Mouse (Mus musculus) brain, embryonic 18.5 days (tissue): ENCODE data around the gene Mgat2.

Experiments used
- DNase-seq: peaks from one replicate; pipeline ENCODE4 v3.0.0-alpha.2; 2012; ENCODE audit warnings: low read depth, low spot score

Mgat2 gene

DNA sequence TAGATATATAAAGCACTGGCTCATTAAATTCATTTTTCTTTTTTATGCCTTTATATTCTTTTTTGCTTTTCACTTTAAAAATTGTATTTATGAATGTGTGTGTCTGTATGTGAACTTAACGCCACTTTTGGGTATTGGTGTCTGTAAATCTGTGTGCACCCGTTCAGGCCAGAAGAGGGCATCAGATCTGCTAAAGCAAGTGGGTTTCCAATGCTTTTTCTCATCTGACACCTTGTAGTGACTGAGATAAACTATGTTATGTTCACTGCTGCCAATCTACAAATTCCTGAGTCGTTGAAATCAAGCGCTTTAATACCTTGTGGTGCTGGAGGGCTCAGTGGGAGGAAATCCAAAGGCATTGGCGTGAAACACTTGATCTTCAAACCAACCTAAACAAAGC is 27.1 kb downstream of the Mgat2 start:
- DNase-seq = no peak

DNA sequence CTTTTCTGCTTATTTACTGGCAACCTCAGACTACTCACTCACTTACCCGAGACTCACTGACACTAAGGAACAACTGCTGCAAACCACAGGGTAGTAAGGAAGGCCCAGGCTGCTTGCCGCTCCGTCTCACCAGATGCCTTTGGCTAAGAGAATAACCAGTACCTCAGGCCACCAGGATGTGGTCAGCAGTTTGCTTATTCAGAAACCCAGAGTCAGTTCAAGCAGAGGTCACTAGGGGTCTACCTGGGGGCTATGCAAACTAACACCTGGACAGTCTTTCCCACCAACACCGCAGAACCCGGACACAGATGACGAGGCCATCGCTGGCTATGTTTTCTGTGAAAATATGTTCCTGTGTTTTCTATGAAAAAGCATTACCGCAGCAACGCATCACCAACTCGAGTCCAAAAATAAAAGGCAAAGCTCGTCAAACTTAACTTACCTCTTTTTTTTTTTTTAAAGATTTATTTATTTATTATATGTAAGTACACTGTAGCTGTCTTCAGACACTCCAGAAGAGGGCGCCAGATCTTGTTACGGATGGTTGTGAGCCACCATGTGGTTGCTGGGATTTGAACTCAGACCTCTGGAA is 29.3 kb downstream of the Mgat2 start:
- no peak for DNase-seq

DNA sequence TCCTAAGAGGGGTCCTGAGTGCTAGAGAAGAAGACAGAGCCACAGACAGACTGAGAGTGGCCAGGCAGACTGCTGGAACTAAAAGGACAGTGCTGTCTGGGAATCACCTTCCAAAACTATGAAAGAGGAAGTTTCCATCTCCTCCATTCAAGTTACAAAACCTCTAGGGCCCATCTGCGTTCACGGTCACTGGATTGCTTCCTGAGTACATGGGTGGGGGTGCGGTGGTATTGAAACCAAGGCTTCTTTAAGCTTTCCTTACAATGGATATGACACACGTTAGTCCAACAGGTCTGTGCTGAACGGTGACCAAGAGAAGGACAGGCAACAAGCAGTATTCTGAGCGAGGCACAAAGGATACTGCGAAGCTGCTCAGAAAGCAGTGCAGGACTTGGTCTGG is 30.4 kb downstream of the Mgat2 start:
- DNase-seq = no peak

DNA sequence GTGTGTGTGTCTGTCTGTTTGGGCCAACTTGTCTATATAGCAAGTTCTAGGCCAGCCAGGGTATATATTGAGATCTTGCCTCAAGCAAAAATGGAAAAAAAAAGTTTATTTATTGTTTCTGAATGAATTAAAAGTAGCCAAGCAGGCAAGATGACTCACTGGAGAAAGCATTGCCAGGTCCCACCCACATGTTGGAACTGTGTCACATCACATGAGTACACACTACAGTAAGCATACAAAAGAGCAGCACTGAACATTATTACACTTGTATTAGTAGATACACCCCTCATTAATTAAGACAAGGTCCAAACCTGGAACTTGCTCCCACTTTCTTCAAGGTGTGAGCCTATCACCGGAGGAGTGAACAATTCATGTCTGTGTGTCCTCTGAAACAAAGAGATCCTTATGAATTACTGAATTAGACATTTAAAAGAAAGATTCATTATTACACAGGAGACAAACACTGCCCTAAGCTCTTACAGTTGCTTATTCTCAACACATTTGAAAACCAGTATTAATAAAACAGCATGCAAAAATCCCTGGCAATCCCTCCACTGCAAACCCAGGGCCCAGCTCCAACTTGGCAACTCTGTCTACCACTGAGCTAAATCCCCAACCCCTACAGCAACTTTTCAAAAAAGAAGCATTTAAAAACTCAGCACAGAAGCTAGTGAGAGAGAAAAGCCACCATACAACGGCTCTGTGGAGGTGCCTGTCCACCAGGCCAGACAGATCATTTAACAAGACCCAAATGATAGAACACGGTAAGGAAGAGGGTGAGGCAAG is 31.2 kb downstream of the Mgat2 start:
- DNase-seq = no peak

DNA sequence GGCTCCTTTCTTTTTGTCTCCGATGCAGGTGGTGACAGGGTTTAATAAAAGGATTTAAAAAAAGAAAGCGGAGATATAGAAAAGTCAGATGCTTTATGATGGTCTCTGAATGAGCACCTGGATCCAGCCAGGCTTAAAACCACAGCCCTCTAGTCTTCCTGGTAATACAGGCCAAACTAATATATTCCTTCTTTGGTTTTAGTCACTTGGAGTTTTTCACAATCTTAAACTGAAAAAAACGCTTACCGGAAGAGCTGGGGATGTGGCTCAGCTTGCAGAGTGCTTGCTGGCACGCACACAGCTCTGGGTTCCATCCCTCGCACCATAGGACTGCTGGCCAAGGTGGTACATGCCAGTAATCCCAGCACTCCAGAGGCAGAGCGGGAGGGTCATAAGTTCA is 32.6 kb downstream of the Mgat2 start:
- no peak for DNase-seq

DNA sequence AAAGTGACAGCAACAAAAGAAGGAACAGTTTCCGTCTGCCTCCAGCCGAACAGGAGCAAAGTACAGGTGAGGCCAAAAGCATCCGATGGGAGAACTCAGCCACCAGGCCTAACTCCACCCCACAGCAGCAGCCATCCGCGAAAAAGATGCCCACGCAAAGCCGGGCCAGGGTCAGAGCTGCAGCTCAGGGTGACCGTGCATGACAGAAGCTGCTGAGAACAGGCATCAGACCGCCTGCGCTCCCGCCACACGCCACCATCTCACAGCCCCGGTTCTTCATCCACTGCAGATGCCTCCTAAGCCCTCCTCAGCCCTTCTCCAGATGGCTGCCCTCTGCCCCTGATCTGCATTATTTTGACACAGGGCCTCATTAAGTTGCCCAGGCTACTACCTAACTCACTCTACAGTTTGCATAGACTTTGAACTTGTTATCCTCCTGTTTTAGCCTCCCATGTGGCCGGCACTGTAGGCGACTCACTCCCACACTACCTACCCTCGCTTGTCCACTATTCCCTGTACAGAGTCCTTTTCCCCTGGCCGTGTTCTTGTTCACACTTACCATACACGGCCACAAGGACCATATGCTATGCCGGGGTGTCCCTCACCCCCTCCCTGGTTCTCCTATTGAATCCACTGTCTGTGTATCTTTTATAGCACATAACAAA is 36.8 kb downstream of the Mgat2 start:
- DNase-seq = no peak

DNA sequence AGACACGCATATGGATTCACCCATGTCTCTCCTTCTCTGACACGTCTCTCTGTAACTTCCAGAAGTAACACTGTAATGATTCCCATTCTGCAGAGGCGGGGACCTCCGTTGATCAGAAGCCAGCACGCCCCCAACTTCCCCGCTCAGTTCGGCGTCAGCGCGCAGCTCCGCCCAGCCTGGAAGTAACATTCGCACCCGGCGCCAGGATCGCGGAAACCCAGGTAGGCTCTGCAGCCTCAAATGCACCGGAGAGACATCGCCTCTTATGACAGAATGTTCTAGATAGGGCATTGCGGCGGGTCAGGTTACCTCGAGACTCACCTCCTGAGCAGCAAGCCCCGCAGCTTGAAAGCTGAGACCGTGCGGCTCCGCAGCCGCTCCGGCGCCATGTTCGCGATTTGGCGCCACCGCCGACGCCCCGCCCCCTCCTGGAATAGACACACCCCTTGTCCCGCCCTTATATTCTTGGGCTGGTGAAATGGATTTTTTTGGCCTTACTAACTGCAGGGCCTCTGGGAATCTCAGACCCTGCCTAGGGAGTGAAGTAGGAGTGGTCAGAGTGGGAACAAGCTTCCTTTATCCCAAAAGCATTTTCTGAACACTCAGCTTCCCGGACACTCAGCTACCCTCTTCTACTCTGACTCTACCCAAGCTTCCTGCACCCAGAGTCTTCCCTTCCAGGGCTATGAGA is 44.0 kb downstream of the Mgat2 start, which contains the start of gene Pole2:
TSS of gene Pole2 (minus strand) at position 420 of the 691 bp plus-strand sequence.
- no peak for DNase-seq

DNA sequence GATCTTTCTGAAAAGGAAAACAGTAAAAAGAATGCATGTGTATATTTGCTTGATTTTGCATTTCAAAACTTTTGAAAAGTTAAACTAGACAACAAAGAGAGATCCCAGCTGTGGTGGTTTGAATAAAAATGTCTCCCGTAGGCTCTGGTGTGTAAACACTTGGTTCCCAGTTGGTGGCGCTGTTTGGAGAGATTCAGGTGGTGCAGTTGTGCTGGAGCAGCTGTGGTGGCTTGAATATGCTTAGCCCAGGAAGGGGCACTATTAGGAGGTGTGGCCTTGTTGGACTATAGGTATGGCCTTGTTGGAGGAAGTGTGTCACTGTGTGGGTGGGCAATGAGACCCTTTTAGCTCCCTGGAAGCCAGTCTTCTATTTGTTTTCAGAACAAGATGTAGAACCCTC is 45.3 kb downstream of the Mgat2 start:
- DNase-seq = no peak

DNA sequence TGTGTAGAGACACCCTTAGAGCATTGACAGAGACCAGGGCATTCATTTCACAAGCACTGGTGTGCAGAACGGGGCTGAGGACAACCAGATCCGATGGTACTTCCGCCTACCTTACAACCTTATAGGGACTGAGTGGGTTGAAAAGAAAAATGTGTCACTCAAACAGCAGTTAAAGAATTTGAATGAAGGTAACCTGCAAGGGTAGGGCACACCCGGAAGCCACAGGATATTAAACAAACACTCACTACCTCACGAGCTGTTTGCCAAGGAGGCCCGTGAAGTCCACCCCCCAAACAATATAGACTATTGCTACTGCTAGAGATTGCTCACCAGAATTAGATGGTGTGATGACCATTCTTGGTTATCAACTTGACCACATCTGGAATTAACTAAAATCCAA is 51.8 kb downstream of the Mgat2 start:
- no peak for DNase-seq
